Mouse (Mus musculus) megakaryocyte, embryonic 14.5 days (primary cell): ENCODE measurements at regions not wholly inside any gene's neighbourhood (a gene's known extent, or its start where the extent isn't known, plus 50 kb on each side); places are given as distances from the start of the nearest gene placed in this dataset.

Source experiments
- FLI1 ChIP-seq: IDR thresholded peaks from 2 replicates; pipeline ENCODE4 v1.6.1; 2012; ENCODE audit warnings: low read length, inconsistent platforms, mixed read lengths
- GATA1 ChIP-seq: IDR thresholded peaks from 3 replicates; pipeline ENCODE4 v1.6.1; 2012; ENCODE audit warnings: mixed read lengths, low read length, inconsistent platforms, borderline replicate concordance

DNA sequence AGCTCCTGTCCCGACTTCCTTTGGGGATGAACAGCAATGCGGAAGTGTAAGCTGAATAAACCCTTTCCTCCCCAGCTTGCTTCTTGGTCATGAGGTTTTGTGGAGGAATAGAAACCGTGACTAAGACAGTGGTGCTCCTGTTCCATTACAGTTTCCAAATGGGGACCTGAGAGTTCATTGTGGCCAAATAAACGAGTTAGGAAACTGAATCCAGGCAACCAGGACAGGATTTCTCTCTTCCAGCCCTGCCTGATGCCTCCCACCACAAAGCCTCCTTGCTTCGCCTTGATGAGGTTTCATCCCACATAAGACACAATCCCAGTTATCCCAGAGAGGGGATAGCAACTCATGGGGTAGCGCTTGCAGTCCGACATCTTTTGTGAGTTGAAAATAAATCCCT is 79.2 kb upstream of the Cdh5 start:
- TF ChIP-seq GATA1 (no peak), FLI1 (no peak)
